Mouse (Mus musculus): ENCODE results near the gene Prss47. TPM values are rescaled to one million over a fixed set of nuclear protein-coding genes. Genes with fewer than 3 reads are reported as not detected.

Prss47 gene
- polyA plus RNA-seq, 1 experiment from 2014 or later: not detected

DNA sequence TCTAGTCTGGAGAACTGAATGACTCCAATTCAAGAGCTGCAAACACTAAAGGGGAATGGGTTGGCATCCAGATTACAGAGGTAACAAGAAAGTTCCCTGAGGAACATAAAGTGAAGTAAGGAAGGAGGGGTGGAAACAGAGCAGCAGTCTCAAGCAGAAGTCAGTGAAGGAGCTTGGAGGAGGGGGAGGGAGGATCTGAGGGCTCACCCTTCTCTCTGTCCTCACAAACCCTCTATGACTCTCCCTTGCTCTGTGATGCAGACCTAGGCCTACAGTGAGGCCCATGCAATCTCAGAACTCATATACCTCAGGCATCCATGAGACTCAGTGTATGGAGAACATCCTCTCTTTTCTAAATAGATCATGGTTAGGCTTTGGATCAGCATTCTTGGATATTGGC lies 19.8 kb downstream of the Prss47 start, which contains the start of gene Spata31d1c:
Gene Spata31d1c, plus strand, starts transcription at position 301 of the 400 bp plus-strand sequence.
- H3K4me2 ChIP-seq (replicated peaks; ENCODE audit: low read depth): no peak within 1 kb of the TSS
- no peaks in the 10 kb centered on the region for H3K4me1 ChIP-seq (replicated peaks; ENCODE audit: control insufficient read depth, insufficient read depth, low read length)
- no peaks in the 10 kb centered on the region for H3K27me3 ChIP-seq (replicated peaks; ENCODE audit: control insufficient read depth, insufficient read depth, low read length)
- H3K9ac ChIP-seq (ENCODE audit: low read depth, low read length): no peak within 1 kb of the TSS
- no peak for ATAC-seq
- no peak within 1 kb of the TSS for H3K27ac ChIP-seq (ENCODE audit: low read depth, low read length)
- no peak for TF ChIP-seq CTCF (IDR thresholded peaks at IDR 0.05; ENCODE audit: low read depth)
- H3K9me3 ChIP-seq (ENCODE audit: control insufficient read depth): no peaks in the 10 kb centered on the region
- no peaks in the 10 kb centered on the region for H3K36me3 ChIP-seq (ENCODE audit: control insufficient read depth, insufficient read depth)
- no peak within 1 kb of the TSS for H3K4me3 ChIP-seq (ENCODE audit: low read depth, low read length)

DNA sequence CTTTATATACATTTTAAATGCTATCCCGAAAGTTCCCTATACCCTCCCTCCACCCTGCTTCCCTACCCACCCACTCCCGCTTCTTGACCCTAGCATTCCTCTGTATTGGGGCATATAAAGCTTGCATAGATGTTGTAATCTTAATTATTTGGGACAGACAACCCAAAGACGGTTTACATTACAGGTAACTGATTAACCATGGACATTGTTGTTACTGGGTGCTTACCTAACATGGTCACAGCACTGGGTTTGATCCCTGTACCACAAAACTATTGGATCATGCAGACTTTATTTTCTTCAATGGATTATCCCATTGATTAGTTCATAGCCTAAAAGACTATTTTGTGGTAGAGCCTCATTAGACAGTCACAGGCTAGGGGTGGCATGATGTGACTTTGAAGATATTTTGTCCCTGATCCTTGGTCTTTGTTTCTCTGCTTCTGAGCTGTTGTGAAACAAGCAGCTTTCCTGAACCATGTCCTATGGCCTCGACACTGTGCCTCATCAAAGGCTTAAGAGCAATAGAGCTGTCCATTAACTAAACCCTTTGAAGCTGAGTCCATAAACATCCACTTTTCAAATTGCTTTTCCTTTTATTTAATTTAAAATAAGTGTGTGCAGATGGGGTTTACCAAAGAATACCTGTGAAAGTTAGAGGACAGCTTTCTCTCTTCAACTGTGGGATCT lies 41.4 kb downstream of the Prss47 start:
- Histone ChIP-seq H3K36me3 (ENCODE audit: control insufficient read depth, insufficient read depth) (no peaks in the 10 kb centered on the region), H3K27me3 (replicated peaks; ENCODE audit: control insufficient read depth, insufficient read depth, low read length) (no peaks in the 10 kb centered on the region), H3K9me3 (ENCODE audit: control insufficient read depth) (no peaks in the 10 kb centered on the region), H3K4me3 (ENCODE audit: low read depth, low read length) (no peak overlapping the region), H3K4me2 (replicated peaks; ENCODE audit: low read depth) (no peak overlapping the region), H3K27ac (ENCODE audit: low read depth, low read length) (no peak overlapping the region), H3K4me1 (replicated peaks; ENCODE audit: control insufficient read depth, insufficient read depth, low read length) (no peaks in the 10 kb centered on the region), H3K9ac (ENCODE audit: low read depth, low read length) (no peak overlapping the region)
- no peak for TF ChIP-seq CTCF (IDR thresholded peaks at IDR 0.05; ENCODE audit: low read depth)
- WGBS: 57% methylated on average over 4 of the region's 4 CpGs
- no peak for ATAC-seq

DNA sequence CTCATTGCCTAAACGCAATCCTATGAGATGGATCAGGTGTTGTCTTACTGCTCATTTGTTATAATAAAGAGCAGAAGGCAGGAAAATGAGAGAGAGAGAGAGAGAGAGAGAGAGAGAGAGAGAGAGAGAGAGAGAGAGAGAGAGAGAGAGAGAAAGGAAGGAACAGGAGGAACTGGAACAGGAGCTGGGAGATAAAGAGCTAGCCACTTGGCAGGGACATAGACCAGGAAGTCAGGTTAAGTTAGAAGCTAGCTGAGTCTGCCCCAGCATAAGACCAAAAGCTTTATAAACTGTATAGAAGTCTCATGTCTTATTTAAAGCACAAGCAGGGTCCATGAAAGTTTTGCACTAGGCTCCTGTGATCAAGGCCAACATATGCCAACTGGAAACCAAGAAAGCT lies 44.6 kb downstream of the Prss47 start:
- no peak overlapping the region for H3K9ac ChIP-seq (ENCODE audit: low read depth, low read length)
- H3K27me3 ChIP-seq (replicated peaks; ENCODE audit: control insufficient read depth, insufficient read depth, low read length): no peaks in the 10 kb centered on the region
- no peak overlapping the region for H3K4me2 ChIP-seq (replicated peaks; ENCODE audit: low read depth)
- H3K9me3 ChIP-seq (ENCODE audit: control insufficient read depth): no peaks in the 10 kb centered on the region
- no peaks in the 10 kb centered on the region for H3K36me3 ChIP-seq (ENCODE audit: control insufficient read depth, insufficient read depth)
- no peak for TF ChIP-seq CTCF (IDR thresholded peaks at IDR 0.05; ENCODE audit: low read depth)
- H3K4me1 ChIP-seq (replicated peaks; ENCODE audit: control insufficient read depth, insufficient read depth, low read length): no peaks in the 10 kb centered on the region
- WGBS: 59% methylated on average over 1 of the region's 1 CpGs
- no peak for ATAC-seq
- H3K4me3 ChIP-seq (ENCODE audit: low read depth, low read length): no peak overlapping the region
- H3K27ac ChIP-seq (ENCODE audit: low read depth, low read length): no peak overlapping the region

DNA sequence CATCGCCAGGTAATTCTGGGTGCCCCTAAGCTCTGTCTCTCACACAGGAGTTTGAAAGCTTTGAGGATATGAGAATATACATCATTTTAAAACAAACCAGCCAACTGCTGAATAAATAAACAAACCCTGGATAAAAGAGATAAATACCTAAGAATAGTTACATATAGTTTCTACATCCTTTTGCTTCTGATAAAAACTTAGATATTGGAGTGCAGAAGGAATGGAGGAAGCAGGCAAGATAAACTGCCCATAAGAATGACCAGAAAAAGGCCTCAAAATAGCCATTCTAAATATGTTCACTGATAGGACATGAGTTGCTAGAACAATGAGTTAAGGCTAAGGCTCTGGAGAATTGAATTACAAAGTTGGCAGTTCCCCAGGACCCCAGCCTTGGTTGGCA lies 45.8 kb downstream of the Prss47 start:
- Histone ChIP-seq H3K9me3 (ENCODE audit: control insufficient read depth) (no peaks in the 10 kb centered on the region), H3K4me1 (replicated peaks; ENCODE audit: control insufficient read depth, insufficient read depth, low read length) (no peaks in the 10 kb centered on the region), H3K27me3 (replicated peaks; ENCODE audit: control insufficient read depth, insufficient read depth, low read length) (no peaks in the 10 kb centered on the region), H3K4me2 (replicated peaks; ENCODE audit: low read depth) (no peak overlapping the region), H3K27ac (ENCODE audit: low read depth, low read length) (no peak overlapping the region), H3K4me3 (ENCODE audit: low read depth, low read length) (no peak overlapping the region), H3K9ac (ENCODE audit: low read depth, low read length) (no peak overlapping the region), H3K36me3 (ENCODE audit: control insufficient read depth, insufficient read depth) (no peaks in the 10 kb centered on the region)
- no peak for ATAC-seq
- 71% methylated on average over 1 of the region's 1 CpGs for WGBS
- no peak for TF ChIP-seq CTCF (IDR thresholded peaks at IDR 0.05; ENCODE audit: low read depth)

DNA sequence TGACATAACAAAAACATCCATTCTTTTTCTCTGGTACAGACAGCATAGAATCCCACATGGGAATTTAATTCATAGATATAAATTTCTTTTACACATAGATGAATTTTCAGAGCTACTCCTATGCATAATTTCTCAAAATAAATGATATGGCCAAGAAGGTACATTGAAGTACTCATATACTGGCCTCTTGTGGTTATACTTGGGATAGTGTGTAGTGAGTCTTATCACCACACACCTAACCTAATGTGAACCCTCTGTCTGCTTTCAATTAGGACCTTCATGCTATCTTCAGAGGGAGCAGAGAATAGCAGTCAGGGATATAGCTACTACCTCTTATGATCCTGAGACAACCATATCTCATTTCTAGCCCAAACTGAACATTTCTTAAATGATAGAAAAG lies 47.1 kb downstream of the Prss47 start:
- H3K9ac ChIP-seq (ENCODE audit: low read depth, low read length): no peak overlapping the region
- H3K4me2 ChIP-seq (replicated peaks; ENCODE audit: low read depth): no peak overlapping the region
- H3K9me3 ChIP-seq (ENCODE audit: control insufficient read depth): no peaks in the 10 kb centered on the region
- H3K4me1 ChIP-seq (replicated peaks; ENCODE audit: control insufficient read depth, insufficient read depth, low read length): no peaks in the 10 kb centered on the region
- no peaks in the 10 kb centered on the region for H3K36me3 ChIP-seq (ENCODE audit: control insufficient read depth, insufficient read depth)
- H3K27me3 ChIP-seq (replicated peaks; ENCODE audit: control insufficient read depth, insufficient read depth, low read length): no peaks in the 10 kb centered on the region
- ATAC-seq: no peak
- no peak overlapping the region for H3K27ac ChIP-seq (ENCODE audit: low read depth, low read length)
- TF ChIP-seq CTCF (IDR thresholded peaks at IDR 0.05; ENCODE audit: low read depth): peak; percentile 22
- no peak overlapping the region for H3K4me3 ChIP-seq (ENCODE audit: low read depth, low read length)

Other genes starting within 250 kb of the Prss47 start
- 0.27 and 0.31 TPM in 2 replicates for gene Cntnap3, start 148.8 kb downstream of the Prss47 start, polyA plus RNA-seq (2015; fragmentation: Nextera tagmentation; extraction: Ambion mirVana)
- not detected in 2 replicates for gene Spata31, start 135.4 kb downstream of the Prss47 start, polyA plus RNA-seq (2015; fragmentation: Nextera tagmentation; extraction: Ambion mirVana)
- gene Spata31d1c, start 19.7 kb downstream of the Prss47 start, polyA plus RNA-seq (2015; fragmentation: Nextera tagmentation; extraction: Ambion mirVana): not detected in 2 replicates
- 32.2 and 34.9 TPM in 2 replicates for gene Mfsd14b, start 60.2 kb upstream of the Prss47 start, polyA plus RNA-seq (2015; fragmentation: Nextera tagmentation; extraction: Ambion mirVana)
- 0.07 and 0.34 TPM in 2 replicates for gene Olfr465-ps1, start 85.3 kb upstream of the Prss47 start, polyA plus RNA-seq (2015; fragmentation: Nextera tagmentation; extraction: Ambion mirVana)
- not detected in 2 replicates for gene Olfr466, start 97.5 kb upstream of the Prss47 start, polyA plus RNA-seq (2015; fragmentation: Nextera tagmentation; extraction: Ambion mirVana)
- gene Nlrp4f, start 153.2 kb upstream of the Prss47 start, polyA plus RNA-seq (2015; fragmentation: Nextera tagmentation; extraction: Ambion mirVana): not detected in 2 replicates
- gene Gm10775, start 206.8 kb upstream of the Prss47 start, polyA plus RNA-seq (2015; fragmentation: Nextera tagmentation; extraction: Ambion mirVana): not detected in 2 replicates
- gene Zfp369, start 226.1 kb upstream of the Prss47 start, polyA plus RNA-seq (2015; fragmentation: Nextera tagmentation; extraction: Ambion mirVana): 5.4 and 5.6 TPM in 2 replicates